21 mouse cellular contexts compared by ENCODE assay signal in genomic region chr1:110012153-110012552, GRCm38 (mm10). TPM values are rescaled to one million over a fixed set of nuclear protein-coding genes. Genes with fewer than 3 reads are reported as not detected.
A peak's percentile ranks its signal among the peaks of the same experiment; 100 is the strongest.
DNase-seq lines count a peak whose midpoint lies in the region; ATAC-seq lines count a peak whose summit lies in the region.
"Had no signal": no experiment of that assay in that cellular context is flagged by ENCODE, and none has a peak within 500 bp of the region (broad histone marks: within the 10 kb centered on the region; RNA-seq: fewer than 3 reads in every experiment).

No protein-coding gene starts in this region.

- peak; percentile 61 for ATAC-seq in cerebellum, adult (ENCODE audit: insufficient number of reproducible peaks, low FRiP score, low TSS enrichment)
- ATAC-seq: forebrain, embryonic 13.5 days; forebrain, embryonic 16.5 days; intestine, postnatal 0 days; Patski had no signal

- no peak for DNase-seq in cerebellum, postnatal 4 days (ENCODE audit: low spot score in 2 of 2)
- DNase-seq in brain, adult 2 months (ENCODE audit: low read depth, low spot score): peak; percentile 68
- peak; percentile 56 for DNase-seq in cerebellum, adult 9-10 months
- DNase-seq in cerebellum, postnatal 14 days: peak; percentile 40 to 56
- DNase-seq in gastrocnemius, adult 8-10 months (ENCODE audit: low spot score in 2 of 2): no peak
- no peak for DNase-seq in natural killer cell, adult 2 months (ENCODE audit: low spot score in 2 of 2)
- DNase-seq in urinary bladder, postnatal 4 days (ENCODE audit: low spot score in 2 of 2): no peak
- DNase-seq: adrenal gland, postnatal 10 days; adrenal gland, postnatal 36 days; gastrocnemius, postnatal 14 days; heart, adult 11 months; heart, postnatal 36 days; kidney, adult 2 months had no signal

RNA-seq across cellular contexts. Expression of gene Cdh7, which starts 29.9 kb away (rescaled TPM):
- not detected for total RNA-seq in gastrocnemius, adult 8-10 months (2022)
- total RNA-seq: adrenal gland, postnatal 10 days; ES-E14; gastrocnemius, adult 18-20 months; gastrocnemius, postnatal 14 days; heart, adult 8-10 months; heart, postnatal 36 days had no signal

Comparison
In these comparisons a context has a peak if more than half of its experiments do, and no peak if none do; other contexts are left out.
1. DNase-seq: peak in brain, adult 2 months (single experiment), cerebellum, adult 9-10 months (single experiment) and cerebellum, postnatal 14 days (2 of 2); none in cerebellum, postnatal 4 days (0 of 2), gastrocnemius, adult 8-10 months (0 of 2), natural killer cell, adult 2 months (0 of 2) and urinary bladder, postnatal 4 days (0 of 2).